Mouse (Mus musculus): ENCODE data around the gene Nsf. TPM values are rescaled to one million over a fixed set of nuclear protein-coding genes. Genes with fewer than 3 reads are reported as not detected.

The Nsf gene
- polyA plus RNA-seq, 1 experiment from 2014 or later = 47.6 TPM

DNA sequence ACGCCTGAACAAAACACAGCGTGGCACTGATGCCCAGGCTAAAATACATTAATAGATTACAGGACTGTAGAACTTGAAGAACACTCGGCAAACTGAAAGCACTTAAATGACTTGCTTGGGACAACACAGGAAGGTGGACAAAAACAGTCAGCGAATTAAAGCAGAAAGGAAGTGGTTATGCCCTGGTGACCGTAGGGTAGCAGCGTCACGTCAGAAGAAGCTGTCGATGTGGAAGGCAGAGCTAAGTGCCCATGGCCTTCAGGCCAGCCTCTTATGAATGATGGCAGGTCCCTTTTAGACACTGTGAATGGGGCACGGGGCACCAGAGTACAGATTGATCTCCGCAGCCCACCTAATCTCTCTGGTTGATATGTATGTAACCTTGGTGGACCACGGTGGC lies 105.6 kb downstream of the Nsf start:
- DNase-seq (ENCODE audit: low spot score) = no peak
- Histone ChIP-seq H3K4me3 (ENCODE audit: low read depth, low read length) (no peak overlapping the region), H3K9ac (replicated peaks; ENCODE audit: low read length) (no peak overlapping the region), H3K4me2 (ENCODE audit: low read depth, low read length) (no peak overlapping the region), H3K36me3 (replicated peaks; ENCODE audit: control insufficient read depth, insufficient read depth, low read depth, low read length) (no peaks in the 10 kb centered on the region), H3K27me3 (ENCODE audit: control insufficient read depth, insufficient read depth, low read length) (no peaks in the 10 kb centered on the region), H3K9me3 (replicated peaks; ENCODE audit: control insufficient read depth, low read length) (no peaks in the 10 kb centered on the region), H3K4me1 (ENCODE audit: control insufficient read depth, insufficient read depth, low read length) (no peaks in the 10 kb centered on the region), H3K27ac (replicated peaks; ENCODE audit: low read depth, low read length) (no peak overlapping the region)
- no peak for ATAC-seq (replicated peaks; ENCODE audit: insufficient number of reproducible peaks, low FRiP score, low TSS enrichment, low read depth)
- WGBS = 86% methylated on average over 11 of the region's 11 CpGs

DNA sequence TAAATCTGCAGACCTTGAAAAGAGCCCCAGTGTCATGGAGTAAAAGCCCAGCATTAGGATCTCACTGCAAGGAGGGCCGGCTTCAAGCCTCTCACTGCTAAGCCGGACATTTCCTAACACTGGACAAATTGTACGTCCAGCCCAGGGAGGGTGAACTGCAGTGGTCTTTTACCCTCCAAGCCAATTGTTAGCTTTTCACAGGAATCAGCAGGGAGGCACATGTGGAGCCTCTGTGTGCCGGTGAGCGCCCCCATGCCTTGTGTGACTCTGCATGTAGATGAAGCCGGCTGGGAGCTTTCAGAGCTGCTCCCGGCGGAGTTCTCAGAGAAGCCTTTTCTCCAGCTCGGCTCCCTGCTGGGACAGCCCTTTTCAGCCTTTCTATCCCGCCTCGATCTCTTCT lies 113.0 kb downstream of the Nsf start:
- WGBS = 6% methylated on average over 11 of the region's 11 CpGs
- Histone ChIP-seq H3K36me3 (replicated peaks; ENCODE audit: control insufficient read depth, insufficient read depth, low read depth, low read length) (no peaks in the 10 kb centered on the region), H3K27ac (replicated peaks; ENCODE audit: low read depth, low read length) (no peak overlapping the region), H3K4me2 (ENCODE audit: low read depth, low read length) (peak overlapping the region; percentile 21), H3K4me3 (ENCODE audit: low read depth, low read length) (no peak overlapping the region), H3K9ac (replicated peaks; ENCODE audit: low read length) (0 out of 2 replicates have a peak overlapping the region, but pooled peaks have one; percentile 2), H3K4me1 (ENCODE audit: control insufficient read depth, insufficient read depth, low read length) (0 out of 2 replicates have a peak, but pooled peaks cover 2% of the 10 kb centered on the region), H3K9me3 (replicated peaks; ENCODE audit: control insufficient read depth, low read length) (no peaks in the 10 kb centered on the region), H3K27me3 (ENCODE audit: control insufficient read depth, insufficient read depth, low read length) (no peaks in the 10 kb centered on the region)
- DNase-seq (ENCODE audit: low spot score) (peak; percentile 75), ATAC-seq (replicated peaks; ENCODE audit: insufficient number of reproducible peaks, low FRiP score, low TSS enrichment, low read depth) (no peak; the same call in 1 of the 2 replicates)

DNA sequence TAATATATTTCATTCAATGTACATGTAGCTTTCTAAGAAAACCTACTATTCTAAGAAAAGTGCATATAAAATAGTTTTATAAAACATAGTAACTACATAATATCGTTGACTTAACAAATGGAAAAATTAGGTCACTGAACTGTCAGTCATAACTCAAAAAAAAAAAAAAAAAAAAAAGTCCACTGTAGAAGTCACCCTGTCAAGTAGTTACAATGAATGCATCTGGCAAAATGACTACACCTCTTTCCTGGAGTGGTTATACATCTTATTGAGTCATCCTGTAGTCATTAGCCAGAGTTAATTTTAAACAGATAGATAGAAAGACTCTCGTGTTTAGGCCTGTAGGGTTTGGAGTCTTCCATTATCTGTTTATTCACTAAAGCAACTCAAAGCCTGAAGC lies 114.9 kb downstream of the Nsf start:
- no peak for DNase-seq (ENCODE audit: low spot score)
- no peak overlapping the region for H3K9ac ChIP-seq (replicated peaks; ENCODE audit: low read length)
- H3K9me3 ChIP-seq (replicated peaks; ENCODE audit: control insufficient read depth, low read length) = no peaks in the 10 kb centered on the region
- 0 out of 2 replicates have a peak, but pooled peaks cover 2% of the 10 kb centered on the region for H3K4me1 ChIP-seq (ENCODE audit: control insufficient read depth, insufficient read depth, low read length)
- ATAC-seq (replicated peaks; ENCODE audit: insufficient number of reproducible peaks, low FRiP score, low TSS enrichment, low read depth) = no peak
- no peak overlapping the region for H3K4me2 ChIP-seq (ENCODE audit: low read depth, low read length)
- no peak overlapping the region for H3K4me3 ChIP-seq (ENCODE audit: low read depth, low read length)
- H3K36me3 ChIP-seq (replicated peaks; ENCODE audit: control insufficient read depth, insufficient read depth, low read depth, low read length) = no peaks in the 10 kb centered on the region
- H3K27me3 ChIP-seq (ENCODE audit: control insufficient read depth, insufficient read depth, low read length) = no peaks in the 10 kb centered on the region
- WGBS = 77% methylated on average over 2 of the region's 2 CpGs
- H3K27ac ChIP-seq (replicated peaks; ENCODE audit: low read depth, low read length) = no peak overlapping the region

DNA sequence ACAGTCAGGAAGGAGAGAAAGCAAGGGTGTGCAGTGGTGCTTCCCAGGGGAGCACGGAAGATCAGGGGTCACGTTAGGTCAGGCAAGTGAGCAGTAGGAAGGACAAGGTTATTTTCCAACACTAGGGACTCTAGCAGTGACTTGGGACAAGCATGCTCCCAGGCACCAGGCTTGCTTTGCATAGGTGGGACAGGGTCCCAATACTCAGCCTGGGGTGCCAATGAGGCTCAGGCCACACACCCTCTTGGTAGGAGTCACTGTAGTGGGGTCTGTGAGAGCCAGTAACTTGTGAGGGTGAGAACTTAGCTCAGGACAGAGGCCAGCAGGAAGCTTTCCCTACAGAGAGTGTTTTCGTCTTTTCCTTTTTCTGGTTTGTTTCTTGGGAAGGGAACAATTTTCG lies 121.5 kb downstream of the Nsf start:
- Histone ChIP-seq H3K36me3 (replicated peaks; ENCODE audit: control insufficient read depth, insufficient read depth, low read depth, low read length) (no peaks in the 10 kb centered on the region), H3K27me3 (ENCODE audit: control insufficient read depth, insufficient read depth, low read length) (no peaks in the 10 kb centered on the region), H3K4me2 (ENCODE audit: low read depth, low read length) (no peak overlapping the region), H3K4me3 (ENCODE audit: low read depth, low read length) (no peak overlapping the region), H3K9me3 (replicated peaks; ENCODE audit: control insufficient read depth, low read length) (no peaks in the 10 kb centered on the region), H3K27ac (replicated peaks; ENCODE audit: low read depth, low read length) (no peak overlapping the region), H3K9ac (replicated peaks; ENCODE audit: low read length) (no peak overlapping the region), H3K4me1 (ENCODE audit: control insufficient read depth, insufficient read depth, low read length) (no peaks in the 10 kb centered on the region)
- no peak for DNase-seq (ENCODE audit: low spot score)
- ATAC-seq (replicated peaks; ENCODE audit: insufficient number of reproducible peaks, low FRiP score, low TSS enrichment, low read depth) = no peak
- WGBS = 77% methylated on average over 4 of the region's 4 CpGs

DNA sequence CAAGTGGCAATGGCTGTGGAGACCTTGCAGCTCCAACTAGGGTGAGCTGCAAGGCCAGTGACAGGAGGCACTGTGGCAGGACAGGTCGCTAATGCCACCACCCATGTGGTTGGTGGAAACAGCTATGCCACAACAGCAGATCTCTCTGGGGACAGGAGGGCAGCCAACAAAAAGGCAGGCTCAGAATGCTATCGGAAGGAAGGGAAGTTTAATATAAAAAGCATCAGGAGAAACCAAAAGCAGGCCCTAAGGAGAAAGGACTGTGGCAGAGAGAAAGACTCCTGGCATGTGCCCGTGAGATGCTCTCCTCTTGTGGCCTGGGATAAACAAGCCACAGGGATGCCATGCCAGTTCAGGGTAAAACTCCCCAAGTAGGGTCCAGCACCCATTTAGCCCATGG lies 122.1 kb downstream of the Nsf start:
- no peak overlapping the region for H3K27ac ChIP-seq (replicated peaks; ENCODE audit: low read depth, low read length)
- DNase-seq (ENCODE audit: low spot score) = no peak
- H3K4me2 ChIP-seq (ENCODE audit: low read depth, low read length) = no peak overlapping the region
- ATAC-seq (replicated peaks; ENCODE audit: insufficient number of reproducible peaks, low FRiP score, low TSS enrichment, low read depth) = no peak
- H3K9ac ChIP-seq (replicated peaks; ENCODE audit: low read length) = no peak overlapping the region
- 88% methylated on average over 3 of the region's 3 CpGs for WGBS
- no peaks in the 10 kb centered on the region for H3K4me1 ChIP-seq (ENCODE audit: control insufficient read depth, insufficient read depth, low read length)
- H3K36me3 ChIP-seq (replicated peaks; ENCODE audit: control insufficient read depth, insufficient read depth, low read depth, low read length) = no peaks in the 10 kb centered on the region
- no peaks in the 10 kb centered on the region for H3K9me3 ChIP-seq (replicated peaks; ENCODE audit: control insufficient read depth, low read length)
- H3K4me3 ChIP-seq (ENCODE audit: low read depth, low read length) = no peak overlapping the region
- H3K27me3 ChIP-seq (ENCODE audit: control insufficient read depth, insufficient read depth, low read length) = no peaks in the 10 kb centered on the region

DNA sequence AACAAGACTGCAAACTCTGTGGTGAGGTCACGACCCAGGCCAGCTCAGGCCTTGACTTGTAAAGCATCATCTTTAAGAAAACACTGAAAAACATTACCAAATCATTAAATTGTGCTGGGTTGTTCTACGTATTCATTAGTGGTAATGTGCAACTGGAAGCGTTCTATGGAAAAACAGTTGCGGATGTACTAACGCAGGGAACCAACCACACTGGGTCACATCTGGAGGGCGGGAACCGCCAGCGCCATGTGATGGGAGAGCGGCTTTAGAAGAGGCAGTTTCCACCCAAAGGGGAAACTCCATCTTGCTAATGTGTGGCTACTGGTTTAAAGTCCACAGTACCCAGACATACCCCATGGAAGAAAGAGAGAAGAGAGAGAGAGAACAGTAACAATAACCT lies 123.4 kb downstream of the Nsf start:
- no peak overlapping the region for H3K4me3 ChIP-seq (ENCODE audit: low read depth, low read length)
- WGBS = 87% methylated on average over 9 of the region's 9 CpGs
- no peaks in the 10 kb centered on the region for H3K36me3 ChIP-seq (replicated peaks; ENCODE audit: control insufficient read depth, insufficient read depth, low read depth, low read length)
- ATAC-seq (replicated peaks; ENCODE audit: insufficient number of reproducible peaks, low FRiP score, low TSS enrichment, low read depth) = no peak
- H3K27ac ChIP-seq (replicated peaks; ENCODE audit: low read depth, low read length) = no peak overlapping the region
- no peaks in the 10 kb centered on the region for H3K27me3 ChIP-seq (ENCODE audit: control insufficient read depth, insufficient read depth, low read length)
- no peak overlapping the region for H3K9ac ChIP-seq (replicated peaks; ENCODE audit: low read length)
- no peak for DNase-seq (ENCODE audit: low spot score)
- H3K4me1 ChIP-seq (ENCODE audit: control insufficient read depth, insufficient read depth, low read length) = no peaks in the 10 kb centered on the region
- H3K4me2 ChIP-seq (ENCODE audit: low read depth, low read length) = no peak overlapping the region
- no peaks in the 10 kb centered on the region for H3K9me3 ChIP-seq (replicated peaks; ENCODE audit: control insufficient read depth, low read length)

DNA sequence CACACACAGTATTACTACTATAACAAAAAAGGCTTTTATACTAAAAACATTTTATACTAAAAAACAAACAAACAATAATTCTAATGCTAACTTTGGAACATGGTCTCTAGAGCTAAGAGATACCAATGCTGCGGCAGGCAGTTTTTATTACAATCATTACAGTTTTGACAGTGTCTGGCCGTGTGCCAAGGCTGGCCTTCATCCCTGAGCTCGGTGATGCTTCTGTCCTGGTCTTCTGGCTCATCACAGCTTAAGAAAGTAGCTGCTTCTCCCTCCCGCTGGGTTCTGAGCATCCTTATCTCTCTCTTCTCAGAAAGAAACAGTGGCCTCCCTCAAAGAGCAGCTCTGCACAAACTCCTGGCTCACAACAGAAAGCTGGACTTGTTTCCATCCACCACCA lies 123.9 kb downstream of the Nsf start:
- Histone ChIP-seq H3K36me3 (replicated peaks; ENCODE audit: control insufficient read depth, insufficient read depth, low read depth, low read length) (no peaks in the 10 kb centered on the region), H3K4me3 (ENCODE audit: low read depth, low read length) (no peak overlapping the region), H3K4me1 (ENCODE audit: control insufficient read depth, insufficient read depth, low read length) (no peaks in the 10 kb centered on the region), H3K4me2 (ENCODE audit: low read depth, low read length) (no peak overlapping the region), H3K27me3 (ENCODE audit: control insufficient read depth, insufficient read depth, low read length) (no peaks in the 10 kb centered on the region), H3K9ac (replicated peaks; ENCODE audit: low read length) (no peak overlapping the region), H3K9me3 (replicated peaks; ENCODE audit: control insufficient read depth, low read length) (no peaks in the 10 kb centered on the region), H3K27ac (replicated peaks; ENCODE audit: low read depth, low read length) (no peak overlapping the region)
- ATAC-seq (replicated peaks; ENCODE audit: insufficient number of reproducible peaks, low FRiP score, low TSS enrichment, low read depth) = no peak
- WGBS = 83% methylated on average over 4 of the region's 4 CpGs
- DNase-seq (ENCODE audit: low spot score) = no peak

DNA sequence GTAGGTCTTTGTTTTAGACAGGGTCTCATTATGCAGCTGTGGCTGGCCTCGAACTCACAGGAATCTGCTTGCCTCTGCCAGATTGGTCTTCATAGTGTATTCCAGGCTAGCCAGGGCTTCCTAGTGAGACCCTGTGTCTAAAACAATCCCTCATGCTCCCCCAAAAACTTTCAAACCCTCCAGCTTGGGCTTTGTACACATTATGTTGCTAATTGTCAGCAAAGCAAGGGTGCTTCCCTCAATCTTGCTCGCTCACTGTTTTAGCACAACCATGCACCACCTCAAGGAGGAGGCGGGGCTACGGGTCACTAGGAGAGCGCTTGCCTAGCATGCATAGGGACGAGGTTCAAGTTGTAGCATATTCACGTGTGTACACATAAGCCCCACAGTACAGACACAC lies 125.0 kb downstream of the Nsf start:
- H3K9me3 ChIP-seq (replicated peaks; ENCODE audit: control insufficient read depth, low read length) = no peaks in the 10 kb centered on the region
- no peak overlapping the region for H3K9ac ChIP-seq (replicated peaks; ENCODE audit: low read length)
- ATAC-seq (replicated peaks; ENCODE audit: insufficient number of reproducible peaks, low FRiP score, low TSS enrichment, low read depth) (no peak), DNase-seq (ENCODE audit: low spot score) (no peak)
- no peak overlapping the region for H3K27ac ChIP-seq (replicated peaks; ENCODE audit: low read depth, low read length)
- no peaks in the 10 kb centered on the region for H3K27me3 ChIP-seq (ENCODE audit: control insufficient read depth, insufficient read depth, low read length)
- no peaks in the 10 kb centered on the region for H3K4me1 ChIP-seq (ENCODE audit: control insufficient read depth, insufficient read depth, low read length)
- no peak overlapping the region for H3K4me3 ChIP-seq (ENCODE audit: low read depth, low read length)
- H3K36me3 ChIP-seq (replicated peaks; ENCODE audit: control insufficient read depth, insufficient read depth, low read depth, low read length) = no peaks in the 10 kb centered on the region
- 88% methylated on average over 7 of the region's 7 CpGs for WGBS
- H3K4me2 ChIP-seq (ENCODE audit: low read depth, low read length) = no peak overlapping the region

Data from embryonic facial prominence, embryonic 11.5 days (tissue).